Mouse (Mus musculus) heart, adult 2 months (tissue): Measurements from ENCODE around the gene Sult1a1.

ENCODE experiments used
- CTCF ChIP-seq: fragments of 200-600 bp; IDR thresholded peaks from 2 replicates; pipeline ENCODE4 v1.8.1; 2022; ENCODE audit warnings: antibody characterized with exemption, mild to moderate bottlenecking, moderate library complexity
- EP300 ChIP-seq: fragments of 200-500 bp; IDR thresholded peaks from 2 replicates; pipeline ENCODE4 v1.6.1; 2011; ENCODE audit warnings: low read depth, low read length, control low read depth; ENCODE audit not compliant: insufficient read depth

DNA sequence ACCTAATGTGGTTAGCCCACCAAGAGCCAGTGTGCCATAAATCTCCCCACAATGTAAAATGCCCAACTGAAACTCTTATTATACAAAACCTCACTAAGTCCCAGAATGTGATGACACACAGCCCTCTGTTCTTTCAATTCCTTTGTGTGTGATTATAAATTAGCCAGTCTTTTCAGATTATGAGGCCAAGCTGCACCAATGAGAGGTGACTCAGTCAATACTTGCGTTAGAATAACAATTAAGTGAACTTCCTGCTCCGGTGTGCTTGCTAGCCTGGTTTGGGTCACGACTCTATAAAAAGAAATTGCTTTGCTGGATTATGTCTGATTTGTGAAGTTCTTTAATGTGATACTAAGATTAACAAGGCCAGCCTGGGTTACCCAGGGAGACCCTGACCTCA lies 46.3 kb downstream of the Sult1a1 start:
- TF ChIP-seq EP300 (no peak), CTCF (no peak)
